Mouse (Mus musculus): ENCODE data around the gene Ncor2. TPM values are rescaled to one million over a fixed set of nuclear protein-coding genes. Genes with fewer than 3 reads are reported as not detected.
A peak's percentile ranks its signal among the peaks of the same experiment; 100 is the strongest.
"Not testable (repeated sequence)": the region's sequence is repeated elsewhere in the genome, so short reads cannot be mapped to it uniquely, and the experiment has no call there.

Ncor2 gene
- 100 to 1,000 TPM; 171 to 187 TPM for total RNA-seq (2021)
- long read RNA-seq, partial matches to known transcripts = 10 of 30 reads
- long read RNA-seq, other reads (novel, unspliced or antisense) = 19 of 30 reads

- peak; percentile 71 to 87 for DNase-seq (ENCODE audit: low spot score in 2 of 2)
Observed at GRCm38 (mm10) chr5:125179007-125179734, at the start of gene Ncor2. Ncor2 (minus strand) TSS chr5:125179219.

- no peak for DNase-seq (ENCODE audit: low spot score in 2 of 2)
Observed at GRCm38 (mm10) chr5:125227699-125228098, 48.7 kb upstream of the Ncor2 start.

- DNase-seq (ENCODE audit: low spot score in 2 of 2) = peak; percentile 87 to 92
Observed at GRCm38 (mm10) chr5:125226229-125226634, 47.2 kb upstream of the Ncor2 start.

GRCm38 (mm10) chr5:125224925-125225324 lies 45.9 kb upstream of the Ncor2 start:
- no peak for DNase-seq (ENCODE audit: low spot score in 2 of 2)

- no peak for DNase-seq (ENCODE audit: low spot score in 2 of 2)
Observed at GRCm38 (mm10) chr5:125223961-125224360, 44.9 kb upstream of the Ncor2 start.

- no peak for DNase-seq (ENCODE audit: low spot score in 2 of 2)
Observed at GRCm38 (mm10) chr5:125222706-125223105, 43.7 kb upstream of the Ncor2 start.

GRCm38 (mm10) chr5:125221868-125222267 lies 42.8 kb upstream of the Ncor2 start:
- peak; percentile 81 to 86 for DNase-seq (ENCODE audit: low spot score in 2 of 2)

- DNase-seq (ENCODE audit: low spot score in 2 of 2) = no peak
Observed at GRCm38 (mm10) chr5:125217426-125218170, 38.6 kb upstream of the Ncor2 start.

GRCm38 (mm10) chr5:125215930-125216459 lies 37.0 kb upstream of the Ncor2 start:
- peak; percentile 90 for DNase-seq (ENCODE audit: low spot score in 2 of 2)

GRCm38 (mm10) chr5:125215346-125215929 lies 36.4 kb upstream of the Ncor2 start:
- DNase-seq (ENCODE audit: low spot score in 2 of 2) = peak; percentile 60 to 76

GRCm38 (mm10) chr5:125214064-125214463 lies 35.0 kb upstream of the Ncor2 start:
- no peak for DNase-seq (ENCODE audit: low spot score in 2 of 2)

GRCm38 (mm10) chr5:125204910-125205309 lies 25.9 kb upstream of the Ncor2 start:
- not testable (repeated sequence) for DNase-seq (ENCODE audit: low spot score in 2 of 2)

GRCm38 (mm10) chr5:125204199-125204815 lies 25.3 kb upstream of the Ncor2 start:
- no peak for DNase-seq (ENCODE audit: low spot score in 2 of 2)

- peak; percentile 61 to 62 for DNase-seq (ENCODE audit: low spot score in 2 of 2)
Observed at GRCm38 (mm10) chr5:125203759-125204158, 24.7 kb upstream of the Ncor2 start.

- peak; percentile 69 for DNase-seq (ENCODE audit: low spot score in 2 of 2)
Observed at GRCm38 (mm10) chr5:125203099-125203498, 24.1 kb upstream of the Ncor2 start.

GRCm38 (mm10) chr5:125202100-125202499 lies 23.1 kb upstream of the Ncor2 start:
- no peak for DNase-seq (ENCODE audit: low spot score in 2 of 2)

- DNase-seq (ENCODE audit: low spot score in 2 of 2) = no peak
Observed at GRCm38 (mm10) chr5:125199086-125199485, 20.1 kb upstream of the Ncor2 start.

GRCm38 (mm10) chr5:125197325-125197724 lies 18.3 kb upstream of the Ncor2 start:
- DNase-seq (ENCODE audit: low spot score in 2 of 2) = not testable (repeated sequence)

- DNase-seq (ENCODE audit: low spot score in 2 of 2) = no peak
Observed at GRCm38 (mm10) chr5:125196054-125196453, 17.0 kb upstream of the Ncor2 start.

GRCm38 (mm10) chr5:125195142-125195541 lies 16.1 kb upstream of the Ncor2 start:
- no peak for DNase-seq (ENCODE audit: low spot score in 2 of 2)
